In genomic region chr2:125355216-125355971, GRCm38 (mm10) we compare ENCODE assay signal across 9 mouse cellular contexts.
A peak's percentile ranks its signal among the peaks of the same experiment; 100 is the strongest.
DNase-seq lines count a peak whose midpoint lies in the region; ATAC-seq lines count a peak whose summit lies in the region.
"Had no signal": no experiment of that assay in that cellular context is flagged by ENCODE, and none has a peak within 500 bp of the region (broad histone marks: within the 10 kb centered on the region; RNA-seq: fewer than 3 reads in every experiment).

No protein-coding gene starts in this region.

- peaks cover 12% of the 10 kb centered on the region for H3K4me1 ChIP-seq in forebrain, embryonic 16.5 days (replicated peaks; ENCODE audit: control insufficient read depth, insufficient read depth, low read length)
- no peaks in the 10 kb centered on the region; the same call in 1 of the 2 replicates for H3K4me1 ChIP-seq in forebrain, embryonic 12.5 days
- no peaks in the 10 kb centered on the region for H3K4me1 ChIP-seq in intestine, embryonic 15.5 days (replicated peaks)

- peak overlapping the region; percentile 15; the same call in 1 of the 2 replicates for H3K4me2 ChIP-seq in forebrain, embryonic 16.5 days (ENCODE audit: low read length)
- no peak overlapping the region for H3K4me2 ChIP-seq in forebrain, embryonic 12.5 days
- H3K4me2 ChIP-seq in intestine, embryonic 15.5 days (replicated peaks): no peak overlapping the region
- H3K4me2 ChIP-seq: midbrain, embryonic 11.5 days had no signal

- no peak overlapping the region for H3K9ac ChIP-seq in forebrain, embryonic 16.5 days (replicated peaks; ENCODE audit: low read depth, low read length)
- H3K9ac ChIP-seq in forebrain, embryonic 12.5 days: no peak overlapping the region
- H3K9ac ChIP-seq in intestine, embryonic 15.5 days: no peak overlapping the region

- H3K36me3 ChIP-seq in forebrain, embryonic 16.5 days (ENCODE audit: control insufficient read depth, insufficient read depth): 0 out of 2 replicates have a peak, but pooled peaks cover 3% of the 10 kb centered on the region
- H3K36me3 ChIP-seq in forebrain, embryonic 12.5 days (replicated peaks): peaks cover 2% of the 10 kb centered on the region
- H3K36me3 ChIP-seq in intestine, embryonic 15.5 days: 0 out of 2 replicates have a peak, but pooled peaks cover 11% of the 10 kb centered on the region

- no peak overlapping the region for H3K27ac ChIP-seq in forebrain, embryonic 16.5 days (ENCODE audit: low read length)
- H3K27ac ChIP-seq in forebrain, embryonic 12.5 days: no peak overlapping the region
- H3K27ac ChIP-seq in intestine, embryonic 15.5 days: peak overlapping the region; percentile 18; the same call in 1 of the 2 replicates

- intact Hi-C loops in left cerebral cortex, postnatal 10 days (cut with DNase I): no loop called here

- 56% methylated on average over 11 of the region's 11 CpGs for WGBS in forebrain, embryonic 16.5 days
- WGBS in forebrain, embryonic 12.5 days: 75% methylated on average over 11 of the region's 11 CpGs
- 40% methylated on average over 11 of the region's 11 CpGs for WGBS in intestine, embryonic 15.5 days

- DNase-seq in testis, postnatal 10 days (ENCODE audit: low spot score): peak; percentile 47
- no peak for DNase-seq in testis, postnatal 14 days (ENCODE audit: low spot score)
- DNase-seq in thymus, postnatal 36 days: no peak
- no peak for DNase-seq in left cerebral cortex, postnatal 10 days (ENCODE audit: extremely low spot score in 1 of 2, low spot score in 2 of 2)

- no peaks in the 10 kb centered on the region for H3K27me3 ChIP-seq in forebrain, embryonic 16.5 days (replicated peaks; ENCODE audit: control insufficient read depth, insufficient read depth, low read length)
- no peaks in the 10 kb centered on the region for H3K27me3 ChIP-seq in forebrain, embryonic 12.5 days
- H3K27me3 ChIP-seq in intestine, embryonic 15.5 days (replicated peaks): no peaks in the 10 kb centered on the region

- peak; percentile 57 for ATAC-seq in forebrain, embryonic 16.5 days
- ATAC-seq in forebrain, embryonic 12.5 days (ENCODE audit: low FRiP score): no peak
- ATAC-seq in intestine, embryonic 15.5 days: no peak
- no peak for ATAC-seq in erythroblast, adult 5-6 weeks (replicated peaks; ENCODE audit: low FRiP score, poor library complexity, severe bottlenecking)

- no peaks in the 10 kb centered on the region for H3K9me3 ChIP-seq in forebrain, embryonic 16.5 days (ENCODE audit: control insufficient read depth, low read length)
- no peaks in the 10 kb centered on the region for H3K9me3 ChIP-seq in forebrain, embryonic 12.5 days
- no peaks in the 10 kb centered on the region for H3K9me3 ChIP-seq in intestine, embryonic 15.5 days

- H3K4me3 ChIP-seq in forebrain, embryonic 16.5 days (replicated peaks; ENCODE audit: low read length): no peak overlapping the region
- no peak overlapping the region for H3K4me3 ChIP-seq in forebrain, embryonic 12.5 days (replicated peaks)
- H3K4me3 ChIP-seq in intestine, embryonic 15.5 days (replicated peaks): no peak overlapping the region
